In genomic region chr5:18035848-18036638, GRCm38 (mm10) we compare ENCODE assay signal across 10 mouse cellular contexts.
DNase-seq lines count a peak whose midpoint lies in the region; ATAC-seq lines count a peak whose summit lies in the region.
"Had no signal": no experiment of that assay in that cellular context is flagged by ENCODE, and none has a peak within 500 bp of the region (broad histone marks: within the 10 kb centered on the region; RNA-seq: fewer than 3 reads in every experiment).

No protein-coding gene starts in this region.

- 57% methylated on average over 14 of the region's 14 CpGs for WGBS in heart, embryonic 11.5 days (ENCODE audit: insufficient replicate concordance)

- no peak overlapping the region for H3K4me2 ChIP-seq in heart, embryonic 11.5 days
- H3K4me2 ChIP-seq: limb, embryonic 13.5 days had no signal

- H3K4me1 ChIP-seq in megakaryocyte, embryonic 14.5 days = peaks cover 5% of the 10 kb centered on the region
- H3K4me1 ChIP-seq in heart, embryonic 11.5 days (ENCODE audit: control insufficient read depth, insufficient read depth, low read length) = no peaks in the 10 kb centered on the region
- H3K4me1 ChIP-seq: limb, embryonic 13.5 days had no signal

- peak overlapping the region; percentile 41; the same call in 1 of the 2 replicates for H3K27ac ChIP-seq in heart, embryonic 11.5 days (ENCODE audit: low read depth, low read length)
- H3K27ac ChIP-seq: limb, embryonic 13.5 days had no signal

- H3K36me3 ChIP-seq in megakaryocyte, embryonic 14.5 days (replicated peaks; ENCODE audit: low read length) = no peaks in the 10 kb centered on the region
- H3K36me3 ChIP-seq in heart, embryonic 11.5 days (ENCODE audit: control insufficient read depth, insufficient read depth, low read length) = no peaks in the 10 kb centered on the region
- H3K36me3 ChIP-seq: limb, embryonic 13.5 days had no signal

- H3K27me3 ChIP-seq in megakaryocyte, embryonic 14.5 days (replicated peaks) = no peaks in the 10 kb centered on the region
- H3K27me3 ChIP-seq in heart, embryonic 11.5 days (ENCODE audit: control insufficient read depth, insufficient read depth, low read length) = no peaks in the 10 kb centered on the region
- H3K27me3 ChIP-seq: limb, embryonic 13.5 days had no signal

- H3K4me3 ChIP-seq in megakaryocyte, embryonic 14.5 days (replicated peaks) = peak overlapping the region; percentile 66
- H3K4me3 ChIP-seq in heart, embryonic 11.5 days (ENCODE audit: low read depth, low read length) = no peak overlapping the region
- H3K4me3 ChIP-seq: limb, embryonic 13.5 days had no signal

- ATAC-seq in frontal cortex, adult (ENCODE audit: low TSS enrichment) = peak; percentile 93
- no peak for ATAC-seq in megakaryocyte, adult 5-6 weeks (ENCODE audit: poor library complexity, severe bottlenecking)
- ATAC-seq in heart, embryonic 11.5 days (replicated peaks; ENCODE audit: insufficient number of reproducible peaks, low FRiP score, low TSS enrichment) = no peak; the same call in 1 of the 2 replicates
- peak; percentile 79 for ATAC-seq in megakaryocyte-erythroid progenitor cell, adult 5-6 weeks (replicated peaks; ENCODE audit: low FRiP score, low TSS enrichment, poor library complexity, severe bottlenecking)

- H3K9ac ChIP-seq in heart, embryonic 11.5 days (ENCODE audit: low read depth, low read length) = no peak overlapping the region
- H3K9ac ChIP-seq: limb, embryonic 13.5 days had no signal

- H3K9me3 ChIP-seq in megakaryocyte, embryonic 14.5 days = no peaks in the 10 kb centered on the region; the same call in 1 of the 2 replicates
- H3K9me3 ChIP-seq in heart, embryonic 11.5 days (replicated peaks; ENCODE audit: control insufficient read depth, low read length) = 0 out of 2 replicates have a peak, but pooled peaks cover 2% of the 10 kb centered on the region

- no peak for DNase-seq in frontal cortex, postnatal 14 days (ENCODE audit: low spot score in 2 of 2)
- no peak for DNase-seq in cerebellum, adult 11-12 months
- no peak for DNase-seq in thymus, adult 18-20 months
- DNase-seq: cerebellum, postnatal 25 days had no signal

Comparison
In these comparisons a context has a peak if more than half of its experiments do, and no peak if none do; other contexts are left out.
1. ATAC-seq: peak in frontal cortex, adult (single experiment) and megakaryocyte-erythroid progenitor cell, adult 5-6 weeks (single experiment); none in megakaryocyte, adult 5-6 weeks (single experiment) and heart, embryonic 11.5 days (single experiment).